10 mouse cellular contexts compared by ENCODE assay signal in genomic region chr19:59198161-59198560, GRCm38 (mm10). TPM values are rescaled to one million over a fixed set of nuclear protein-coding genes. Genes with fewer than 3 reads are reported as not detected.
DNase-seq lines count a peak whose midpoint lies in the region; ATAC-seq and TF ChIP-seq lines count a peak whose summit lies in the region.
"Had no signal": no experiment of that assay in that cellular context is flagged by ENCODE, and none has a peak within 500 bp of the region (broad histone marks: within the 10 kb centered on the region; RNA-seq: fewer than 3 reads in every experiment).

No protein-coding gene starts in this region.

- peaks cover 50% of the 10 kb centered on the region for H3K27me3 ChIP-seq in heart, embryonic 10.5 days (ENCODE audit: insufficient read depth, poor library complexity, severe bottlenecking)
- no peaks in the 10 kb centered on the region for H3K27me3 ChIP-seq in CH12.LX (replicated peaks)
- H3K27me3 ChIP-seq in liver, embryonic 14.5 days (ENCODE audit: control insufficient read depth, insufficient read depth, low read length) = peaks cover 47% of the 10 kb centered on the region

- no peaks in the 10 kb centered on the region for H3K9me3 ChIP-seq in heart, embryonic 10.5 days
- peaks cover 7% of the 10 kb centered on the region for H3K9me3 ChIP-seq in CH12.LX (replicated peaks; ENCODE audit: low read length)
- no peaks in the 10 kb centered on the region; the same call in 1 of the 2 replicates for H3K9me3 ChIP-seq in liver, embryonic 14.5 days (ENCODE audit: control insufficient read depth, low read length)
- H3K9me3 ChIP-seq: embryonic facial prominence, embryonic 13.5 days had no signal

- H3K4me2 ChIP-seq in CH12.LX (ENCODE audit: insufficient read depth, low read depth, poor library complexity, severe bottlenecking) = no peak overlapping the region
- H3K4me2 ChIP-seq in liver, embryonic 14.5 days (ENCODE audit: low read depth) = no peak overlapping the region
- H3K4me2 ChIP-seq: embryonic facial prominence, embryonic 13.5 days had no signal

- WGBS in heart, embryonic 10.5 days = 35% methylated on average over 7 of the region's 7 CpGs
- 29% methylated on average over 7 of the region's 7 CpGs for WGBS in liver, embryonic 14.5 days (ENCODE audit: insufficient replicate concordance)

- no peak overlapping the region for H3K4me3 ChIP-seq in heart, embryonic 10.5 days
- H3K4me3 ChIP-seq in CH12.LX (replicated peaks in 1 of 3; ENCODE audit: low read depth in 2 of 3, low read length in 2 of 3, poor library complexity in 1 of 3) = no peak overlapping the region
- no peak overlapping the region for H3K4me3 ChIP-seq in liver, embryonic 14.5 days (ENCODE audit: insufficient read depth in 1 of 2, low read depth in 2 of 2, low read length in 2 of 2)
- H3K4me3 ChIP-seq: embryonic facial prominence, embryonic 13.5 days had no signal

- H3K79me2 ChIP-seq in CH12.LX (replicated peaks; ENCODE audit: control insufficient read depth, extremely low read depth, insufficient read depth, poor library complexity, severe bottlenecking) = no peaks in the 10 kb centered on the region

- no peak for TF ChIP-seq POLR2A in CH12.LX (IDR thresholded peaks at IDR 0.05; ENCODE audit: low read depth, low read length)

- peak; percentile 68; the same call in 1 of the 2 replicates for ATAC-seq in granulocyte monocyte progenitor cell, adult 5-6 weeks (replicated peaks; ENCODE audit: poor library complexity, severe bottlenecking)
- ATAC-seq in liver, embryonic 14.5 days (ENCODE audit: insufficient read depth) = no peak
- no peak; the same call in 1 of the 2 replicates for ATAC-seq in erythroblast, adult 5-6 weeks (replicated peaks; ENCODE audit: low FRiP score, poor library complexity, severe bottlenecking)

- peaks cover 14% of the 10 kb centered on the region for H3K4me1 ChIP-seq in heart, embryonic 10.5 days
- no peaks in the 10 kb centered on the region for H3K4me1 ChIP-seq in CH12.LX (ENCODE audit: control insufficient read depth in 1 of 2, insufficient read depth in 2 of 2)
- H3K4me1 ChIP-seq in liver, embryonic 14.5 days (replicated peaks; ENCODE audit: control insufficient read depth in 2 of 2, insufficient read depth in 2 of 2, low read length in 1 of 2) = no peaks in the 10 kb centered on the region

- TF ChIP-seq RAD21 in CH12.LX (IDR thresholded peaks at IDR 0.05; ENCODE audit: low read depth, low read length) = peak; percentile 85

- peak; percentile 28 to 67 for DNase-seq in heart, adult 18-20 months
- no peak for DNase-seq in heart, embryonic 10.5 days (ENCODE audit: low spot score)
- DNase-seq in CH12.LX (ENCODE audit: extremely low read depth) = peak; percentile 65
- peak; percentile 46 to 48 for DNase-seq in adrenal gland, postnatal 4 days (ENCODE audit: low spot score in 2 of 2)
- DNase-seq in liver, embryonic 14.5 days (ENCODE audit: low read depth in 3 of 3, low spot score in 3 of 3) = peak; percentile 3 to 14 (median 14)
- peak; percentile 56 for DNase-seq in right cerebral cortex, postnatal 4 days

- dilution Hi-C loops in CH12.LX (cut with MboI; ENCODE audit: extremely low pct_ligation_motif_present, extremely low pct_unique_long_range_greater_than_20kb, low sequenced_read_pairs) = no loop called here

- no peaks in the 10 kb centered on the region for H3K36me3 ChIP-seq in heart, embryonic 10.5 days
- H3K36me3 ChIP-seq in CH12.LX (replicated peaks in 1 of 2; ENCODE audit: control insufficient read depth in 1 of 2, insufficient read depth in 1 of 2, low read length in 1 of 2) = no peaks in the 10 kb centered on the region
- H3K36me3 ChIP-seq in liver, embryonic 14.5 days (replicated peaks; ENCODE audit: control insufficient read depth, insufficient read depth, low read depth) = no peaks in the 10 kb centered on the region
- H3K36me3 ChIP-seq: embryonic facial prominence, embryonic 13.5 days had no signal

- no peak overlapping the region for H3K27ac ChIP-seq in heart, embryonic 10.5 days
- H3K27ac ChIP-seq in CH12.LX (ENCODE audit: insufficient read depth, low read depth) = no peak overlapping the region
- H3K27ac ChIP-seq in liver, embryonic 14.5 days = no peak overlapping the region
- H3K27ac ChIP-seq: embryonic facial prominence, embryonic 13.5 days; macrophage had no signal

- peak; percentile 82 to 89 for TF ChIP-seq CTCF in CH12.LX (conservative IDR thresholded peaks at IDR 0.05 in 1 of 2, IDR thresholded peaks at IDR 0.05 in 1 of 2; ENCODE audit: low read depth in 2 of 2, low read length in 2 of 2)
- TF ChIP-seq CTCF in liver, embryonic 14.5 days (IDR thresholded peaks at IDR 0.05; ENCODE audit: low read depth) = peak; percentile 95

- no peak for TF ChIP-seq EP300 in CH12.LX (IDR thresholded peaks at IDR 0.05; ENCODE audit: low read length)
- TF ChIP-seq EP300 in liver, embryonic 14.5 days (IDR thresholded peaks at IDR 0.05; ENCODE audit: low read depth) = no peak

- in situ Hi-C loops in CH12.LX (cut with MboI; ENCODE audit: low pct_ligation_motif_present, low pct_unique_long_range_greater_than_20kb, low sequenced_read_pairs) = no loop called here

- no peak overlapping the region for H3K9ac ChIP-seq in CH12.LX (ENCODE audit: insufficient read depth, low read depth)
- H3K9ac ChIP-seq in liver, embryonic 14.5 days (replicated peaks) = no peak overlapping the region
- H3K9ac ChIP-seq: embryonic facial prominence, embryonic 13.5 days had no signal

TF ChIP-seq in CH12.LX, 34 proteins besides CTCF, POLR2A, EP300 and RAD21:
- no peak for TF ChIP-seq GABPA (IDR thresholded peaks at IDR 0.05; ENCODE audit: insufficient replicate concordance, low read depth, low read length)
- TF ChIP-seq ZNF384 (IDR thresholded peaks at IDR 0.05; ENCODE audit: low read depth, low read length) = no peak
- TF ChIP-seq KAT2A (IDR thresholded peaks at IDR 0.05; ENCODE audit: insufficient replicate concordance, low read length) = no peak
- no peak for TF ChIP-seq SIN3A (IDR thresholded peaks at IDR 0.05; ENCODE audit: low read length)
- TF ChIP-seq TBP (conservative IDR thresholded peaks at IDR 0.05; ENCODE audit: low read depth, low read length) = no peak
- TF ChIP-seq RCOR1 (conservative IDR thresholded peaks at IDR 0.05; ENCODE audit: low read depth, low read length) = no peak
- peak; percentile 98 for TF ChIP-seq BHLHE40 (IDR thresholded peaks at IDR 0.05; ENCODE audit: low read depth, low read length)
- peak; percentile 88 for TF ChIP-seq MAX (IDR thresholded peaks at IDR 0.05; ENCODE audit: low read length)
- no peak for TF ChIP-seq USF2 (conservative IDR thresholded peaks at IDR 0.05; ENCODE audit: low read depth, low read length)
- 0 out of 2 replicates have a peak, but pooled peaks have one; percentile 19 for TF ChIP-seq NELFE (IDR thresholded peaks at IDR 0.05; ENCODE audit: low read depth, low read length)
- TF ChIP-seq NRF1 (IDR thresholded peaks at IDR 0.05; ENCODE audit: low read depth, low read length) = no peak
- TF ChIP-seq PAX5 (IDR thresholded peaks at IDR 0.05; ENCODE audit: low read length) = no peak
- TF ChIP-seq MYC (IDR thresholded peaks at IDR 0.05; ENCODE audit: low read depth, low read length) = peak; percentile 85
- peak; percentile 34; the same call in 1 of the 2 replicates for TF ChIP-seq ZC3H11A (IDR thresholded peaks at IDR 0.05; ENCODE audit: low read depth, low read length)
- TF ChIP-seq ELF1 (IDR thresholded peaks at IDR 0.05; ENCODE audit: low read depth, low read length) = no peak
- TF ChIP-seq SMC3 (IDR thresholded peaks at IDR 0.05; ENCODE audit: low read depth, low read length) = peak; percentile 88
- no peak for TF ChIP-seq ETS1 (conservative IDR thresholded peaks at IDR 0.05; ENCODE audit: low read depth, low read length)
- TF ChIP-seq ZKSCAN1 (IDR thresholded peaks at IDR 0.05; ENCODE audit: borderline replicate concordance, low read depth, low read length) = no peak
- no peak for TF ChIP-seq TCF12 (IDR thresholded peaks at IDR 0.05; ENCODE audit: low read depth, low read length)

RNA-seq across cellular contexts. Expression of gene Kcnk18, which starts 20.9 kb away (rescaled TPM):
- not detected for total RNA-seq in heart, adult 18-20 months (2021)
- not detected in 2 replicates for polyA plus RNA-seq in heart, embryonic 10.5 days (2016; fragmentation: Nextera tagmentation; extraction: Ambion mirVana)
- total RNA-seq in CH12.LX (2012; rRNA removed) (not detected in 2 replicates), CH12.LX (2014; rRNA removed) (not detected in 2 replicates)
- not detected in 2 replicates for polyA plus RNA-seq in CH12.LX (2012; ENCODE audit: insufficient read length, low read depth)
- not detected for total RNA-seq in adrenal gland, postnatal 4 days (2021)
- not detected in 2 replicates for total RNA-seq in granulocyte monocyte progenitor cell, adult 5-6 weeks (2014; fragmentation: Nextera tagmentation)
- not detected in 2 replicates for total RNA-seq in granulocyte monocyte progenitor cell, adult 5-6 weeks (2017)
- not detected in 2 replicates for polyA plus RNA-seq in liver, embryonic 14.5 days (2012; rRNA removed)
- polyA plus RNA-seq in liver, embryonic 14.5 days (2014; fragmentation: Nextera tagmentation; extraction: Ambion mirVana) = not detected in 2 replicates
- not detected in 2 replicates for total RNA-seq in erythroblast, adult 5-6 weeks (2015; ENCODE audit: low replicate concordance)
- total RNA-seq in erythroblast, adult 5-6 weeks (2017; ENCODE audit: low replicate concordance) = not detected in 2 replicates
- polyA plus RNA-seq: embryonic facial prominence, embryonic 13.5 days; macrophage had no signal

RNA-seq across cellular contexts. Expression of gene Vax1, which starts 28.3 kb away (rescaled TPM):
- total RNA-seq in heart, adult 18-20 months (2021) = not detected
- not detected in 2 replicates for polyA plus RNA-seq in heart, embryonic 10.5 days (2016; fragmentation: Nextera tagmentation; extraction: Ambion mirVana)
- total RNA-seq in CH12.LX (2012; rRNA removed) = not detected in 2 replicates
- not detected in 2 replicates for total RNA-seq in CH12.LX (2014; rRNA removed)
- polyA plus RNA-seq in CH12.LX (2012; ENCODE audit: insufficient read length, low read depth) = not detected in 2 replicates
- not detected for total RNA-seq in adrenal gland, postnatal 4 days (2021)
- not detected in 2 replicates for total RNA-seq in granulocyte monocyte progenitor cell, adult 5-6 weeks (2014; fragmentation: Nextera tagmentation)
- not detected in 2 replicates for total RNA-seq in granulocyte monocyte progenitor cell, adult 5-6 weeks (2017)
- not detected in 2 replicates for polyA plus RNA-seq in liver, embryonic 14.5 days (2012; rRNA removed)
- not detected in 2 replicates for polyA plus RNA-seq in liver, embryonic 14.5 days (2014; fragmentation: Nextera tagmentation; extraction: Ambion mirVana)
- not detected in 2 replicates for total RNA-seq in erythroblast, adult 5-6 weeks (2015; ENCODE audit: low replicate concordance)
- not detected in 2 replicates for total RNA-seq in erythroblast, adult 5-6 weeks (2017; ENCODE audit: low replicate concordance)
- polyA plus RNA-seq: embryonic facial prominence, embryonic 13.5 days; macrophage had no signal
